Mouse (Mus musculus): ENCODE measurements around the gene Clybl.

Clybl gene

DNA sequence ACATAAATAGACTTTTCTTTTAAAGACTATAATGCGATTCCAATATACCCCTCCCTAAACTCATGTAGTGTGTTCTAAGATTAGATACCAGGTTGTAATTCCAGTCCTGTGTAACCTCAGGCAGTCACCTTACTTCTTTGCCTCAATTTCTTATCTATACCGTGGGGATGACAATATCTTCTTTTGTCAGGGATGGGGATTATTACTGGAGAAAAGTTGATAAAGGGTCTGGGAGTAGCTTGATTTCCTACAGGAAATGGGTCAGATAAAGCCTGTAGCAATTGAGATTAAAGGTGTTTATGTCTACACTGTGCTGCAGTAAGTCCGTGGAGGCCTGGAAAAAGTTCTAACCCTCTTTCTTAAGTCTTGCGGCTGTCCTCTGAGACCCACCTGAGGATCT is 131.8 kb downstream of the Clybl start:
- in situ Hi-C loops (cut with MboI), result no loop called here

DNA sequence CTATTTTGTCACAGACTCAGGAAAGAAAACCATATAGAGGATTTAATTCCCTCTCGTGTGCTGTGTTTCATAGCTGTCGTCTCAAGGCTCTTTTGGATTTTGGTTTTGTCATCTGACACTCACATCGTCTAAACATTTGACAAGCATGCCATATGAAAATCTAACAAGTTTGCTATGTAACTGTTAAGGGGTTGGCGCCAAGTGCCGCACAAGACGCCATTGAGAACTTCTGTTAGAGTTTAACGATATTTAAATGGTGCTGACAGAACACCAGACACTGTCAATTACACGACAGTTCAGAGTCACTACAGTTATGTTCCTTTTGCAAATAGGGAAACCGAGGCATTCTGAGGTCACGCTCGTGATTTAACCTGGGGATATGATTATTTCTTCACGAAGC is 134.2 kb downstream of the Clybl start:
- in situ Hi-C loops (cut with MboI), result no loop called here

DNA sequence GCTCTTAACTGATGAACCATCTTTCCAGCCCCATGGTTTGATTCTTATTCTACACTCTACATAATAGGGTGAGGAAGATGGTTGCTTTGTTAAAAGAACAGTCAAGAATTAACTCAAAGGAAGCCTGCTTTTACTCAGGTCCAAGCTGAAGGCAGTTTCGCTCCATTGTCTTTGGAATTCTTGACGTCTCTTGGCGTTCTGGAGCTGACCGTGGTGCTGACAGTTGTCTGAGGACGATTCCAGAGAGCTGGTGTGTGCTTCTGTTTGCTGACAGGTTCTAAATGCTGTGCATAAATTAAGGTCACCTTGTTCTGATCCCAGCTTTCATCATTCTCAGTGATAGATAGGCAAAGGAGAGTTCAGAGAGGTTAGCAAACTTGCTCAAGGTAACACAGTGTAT is 140.6 kb downstream of the Clybl start:
- in situ Hi-C loops (cut with MboI), result no loop called here

DNA sequence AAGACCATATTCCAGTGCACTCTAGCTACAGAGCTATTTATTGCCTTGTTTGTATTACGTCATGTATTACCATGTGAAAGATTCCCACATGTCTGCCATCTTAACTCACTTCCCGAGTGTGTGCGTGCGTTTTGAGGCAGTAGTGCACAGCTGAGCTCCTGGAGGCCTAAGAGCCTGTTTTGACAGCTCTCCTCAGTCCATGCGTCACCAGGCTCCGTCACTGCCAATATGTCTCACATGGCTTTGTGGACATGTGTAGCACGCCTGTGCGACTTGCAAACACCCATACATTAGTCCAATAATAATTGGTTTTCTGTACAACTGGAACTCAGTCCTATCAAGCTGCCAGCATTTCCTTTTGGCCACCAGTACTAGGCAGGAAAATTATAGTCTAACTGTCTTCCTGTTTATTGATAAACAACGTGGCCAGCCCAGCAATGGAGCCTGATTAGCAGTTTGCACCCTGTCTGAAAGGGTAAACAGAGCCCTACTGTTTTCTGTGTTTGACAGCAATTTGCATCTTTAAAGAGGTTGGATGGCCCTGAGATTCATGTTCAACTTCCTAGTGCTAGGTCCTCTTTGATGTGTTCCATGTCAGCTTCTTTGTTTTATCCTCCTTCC is 142.4 kb downstream of the Clybl start:
- in situ Hi-C loops (cut with MboI), result no loop called here

DNA sequence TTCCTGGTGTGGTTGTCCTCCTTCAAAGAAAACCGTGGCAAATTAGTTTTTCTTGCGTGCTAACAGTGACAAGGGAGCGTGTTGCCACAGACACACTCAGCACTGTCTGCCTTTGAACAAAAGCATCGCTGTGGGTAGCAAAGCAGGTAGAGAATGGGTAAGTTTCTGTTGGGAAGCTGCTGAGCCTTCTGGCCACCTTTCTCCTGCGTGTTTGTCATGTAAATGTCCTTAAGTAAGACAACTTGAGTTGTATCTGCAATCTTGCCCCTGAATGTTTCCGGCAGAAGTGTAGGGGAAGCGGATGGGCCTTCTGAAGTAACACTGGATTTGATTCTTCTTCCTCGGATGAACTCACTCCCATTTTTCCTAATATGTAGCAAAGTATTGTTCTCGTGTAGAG is 148.6 kb downstream of the Clybl start:
- in situ Hi-C loops (cut with MboI), result no loop called here

- in situ Hi-C loops (cut with MboI), result no loop called here
Observed at GRCm38 (mm10) chr14:122330716-122331115, 149.2 kb downstream of the Clybl start.

GRCm38 (mm10) chr14:122331635-122332460 is 150.3 kb downstream of the Clybl start:
- in situ Hi-C loops (cut with MboI), result no loop called here

- in situ Hi-C loops (cut with MboI), result no loop called here
Observed at GRCm38 (mm10) chr14:122336957-122337356, 155.5 kb downstream of the Clybl start.

DNA sequence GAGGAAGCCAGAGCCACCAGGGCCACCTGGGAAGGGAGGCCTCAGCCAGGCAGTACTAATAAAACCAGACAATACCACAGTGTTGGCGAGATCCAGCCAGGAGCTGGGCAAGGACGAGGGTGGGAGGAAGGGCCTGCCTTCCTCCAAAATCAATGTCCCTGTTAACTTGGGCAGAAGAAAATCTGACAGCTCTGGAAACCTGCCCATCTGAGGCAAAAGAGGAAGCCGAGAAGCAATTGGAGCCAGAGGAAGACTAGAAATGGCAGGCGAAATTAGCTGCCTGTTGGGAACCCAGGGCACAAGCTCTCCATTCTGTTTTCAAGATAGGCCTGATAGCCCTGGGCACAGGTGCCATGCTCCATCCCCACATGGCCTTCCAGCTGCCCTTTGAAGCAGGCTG is 157.3 kb downstream of the Clybl start:
- in situ Hi-C loops (cut with MboI), result no loop called here

GRCm38 (mm10) chr14:122340141-122340540 is 158.6 kb downstream of the Clybl start:
- in situ Hi-C loops (cut with MboI), result no loop called here

DNA sequence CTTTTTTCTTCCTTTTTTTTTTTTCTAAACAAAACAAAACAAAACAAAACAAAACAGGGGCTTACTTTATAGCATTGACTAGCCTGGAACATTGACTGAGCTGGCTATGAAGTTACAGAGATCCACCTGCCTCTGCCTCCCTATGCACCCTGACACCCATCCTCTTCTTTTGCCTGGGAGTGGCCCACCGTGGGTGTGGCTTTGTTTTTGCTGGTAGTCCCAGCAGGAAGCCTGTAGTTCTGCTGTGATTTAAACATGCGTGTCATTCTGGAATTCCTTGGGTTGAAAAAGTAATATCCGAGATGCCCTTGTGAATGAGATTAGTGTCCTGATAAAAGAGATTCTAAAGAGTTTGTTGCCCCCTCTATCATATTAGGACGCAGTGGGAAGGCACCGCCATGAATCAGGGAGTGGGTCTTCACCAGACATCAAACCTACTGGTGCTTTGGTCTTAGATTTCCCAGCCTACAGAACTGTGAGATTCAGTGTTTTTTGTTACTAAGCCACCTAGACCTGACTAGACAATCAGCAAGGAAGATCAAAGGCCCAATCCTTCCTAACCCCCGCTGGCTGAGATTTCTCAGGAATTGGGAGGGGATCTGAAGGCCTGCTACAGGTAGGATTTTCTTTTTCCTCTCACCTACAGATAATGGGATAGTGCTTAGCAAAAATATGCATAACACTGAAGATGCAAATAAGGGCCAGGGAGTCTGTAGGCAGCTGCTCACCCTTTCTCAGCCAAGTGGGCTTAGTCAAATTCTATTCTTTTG is 160.3 kb downstream of the Clybl start:
- in situ Hi-C loops (cut with MboI), result no loop called here

DNA sequence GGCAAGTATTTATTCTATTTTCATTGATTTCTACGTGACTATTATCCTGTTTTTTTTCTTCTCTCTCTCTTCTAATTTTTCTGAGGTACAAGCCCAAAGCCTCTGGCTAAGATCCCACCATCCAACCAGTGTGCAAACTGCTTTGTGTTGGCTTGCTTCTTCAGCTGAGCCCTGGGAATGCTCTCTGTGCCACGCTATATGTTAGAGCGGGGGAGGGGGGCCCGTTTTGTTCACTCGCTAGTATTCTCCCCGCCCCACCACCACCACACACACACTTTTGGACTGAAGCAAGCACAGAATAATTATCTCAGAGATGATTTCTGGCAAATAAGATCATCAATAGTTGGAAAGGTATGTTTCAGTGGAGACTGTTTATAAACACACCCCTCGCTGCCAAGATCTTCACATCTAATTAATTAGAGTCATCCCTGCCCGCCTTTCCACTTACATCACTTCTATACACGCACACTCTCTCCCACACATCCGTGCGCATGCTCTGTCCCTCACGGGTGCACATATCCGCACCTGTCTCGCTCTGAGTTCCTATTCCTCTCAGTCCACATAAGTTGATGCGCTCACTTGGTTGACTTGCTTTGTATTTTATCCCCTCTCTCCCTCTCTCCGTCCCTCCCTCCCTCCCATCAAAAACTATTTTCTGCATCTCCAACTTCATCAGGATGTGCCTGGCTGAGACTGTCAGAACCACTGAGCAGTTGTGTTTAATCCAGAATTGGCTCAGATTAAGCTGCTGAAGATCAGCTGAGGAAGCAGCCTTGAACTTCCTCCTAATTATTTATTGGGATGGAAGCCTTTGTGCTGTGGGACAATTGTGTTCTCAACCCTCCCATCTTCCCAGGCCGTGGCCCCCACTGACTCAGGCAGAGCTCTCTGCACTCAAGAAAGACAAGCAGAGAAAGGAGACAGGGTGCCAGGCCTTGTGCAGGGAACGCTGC is 163.0 kb downstream of the Clybl start:
- in situ Hi-C loops (cut with MboI), result no loop called here

DNA sequence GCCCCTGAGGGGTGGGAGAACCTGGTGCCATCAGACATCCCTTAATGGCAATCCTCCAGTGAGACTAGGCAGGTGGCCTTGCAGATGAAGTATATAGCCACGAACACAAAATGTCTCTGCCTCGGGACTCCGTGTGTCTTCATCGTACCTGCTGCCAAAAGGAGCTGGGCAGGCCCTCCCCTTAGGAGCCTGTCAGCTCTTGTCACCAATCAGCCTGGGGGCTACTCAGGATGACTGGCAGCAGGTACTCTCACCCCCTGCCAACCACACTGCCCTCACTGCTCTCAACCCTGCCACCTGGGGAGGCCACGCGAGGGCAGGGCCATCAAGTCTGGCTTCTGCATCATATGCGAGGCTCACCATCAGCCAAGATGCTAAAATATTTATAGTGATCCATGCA is 166.6 kb downstream of the Clybl start:
- in situ Hi-C loops (cut with MboI), result no loop called here

DNA sequence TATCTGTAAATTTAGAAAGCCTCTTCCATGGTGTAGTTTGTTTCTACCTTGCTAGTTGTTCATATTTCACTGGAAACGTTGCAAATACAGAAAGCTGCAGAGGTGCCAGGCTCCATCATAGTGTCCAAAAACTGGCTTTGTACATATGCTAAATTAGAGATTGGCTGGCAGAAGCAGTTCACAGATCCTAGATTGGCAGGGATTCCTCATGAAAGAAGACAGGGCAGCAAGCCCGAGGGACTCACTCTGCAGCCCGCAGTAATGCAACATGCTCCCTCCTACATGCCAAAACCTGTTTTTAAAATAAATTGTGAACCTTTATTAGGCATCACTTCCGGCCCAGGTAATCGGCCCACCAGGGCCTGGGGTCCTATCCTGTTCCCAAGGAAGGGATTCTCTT is 167.8 kb downstream of the Clybl start:
- in situ Hi-C loops (cut with MboI), result no loop called here

GRCm38 (mm10) chr14:122349761-122350160 is 168.3 kb downstream of the Clybl start:
- in situ Hi-C loops (cut with MboI), result no loop called here

DNA sequence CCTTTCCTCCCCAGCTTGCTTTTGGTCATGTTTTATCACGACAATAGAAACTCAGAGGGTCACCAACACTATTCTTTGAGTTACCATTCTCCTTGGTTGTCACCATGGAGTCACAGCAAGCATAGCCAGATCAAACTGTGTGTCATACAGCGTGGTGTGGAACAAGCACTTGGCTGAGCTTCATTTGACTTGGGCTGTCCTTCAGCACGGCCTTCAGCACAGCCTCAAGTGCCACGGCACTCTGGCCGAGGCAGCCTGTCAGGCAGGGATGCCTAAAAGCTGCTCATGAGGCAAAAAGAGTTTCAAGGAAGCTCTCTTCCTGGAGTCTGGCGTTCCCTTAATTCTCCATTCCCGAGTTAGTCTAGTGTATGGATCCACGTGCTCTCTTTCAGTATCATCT is 169.3 kb downstream of the Clybl start:
- in situ Hi-C loops (cut with MboI), result no loop called here

- in situ Hi-C loops (cut with MboI), result no loop called here
Observed at GRCm38 (mm10) chr14:122357316-122357715, 175.8 kb downstream of the Clybl start.

DNA sequence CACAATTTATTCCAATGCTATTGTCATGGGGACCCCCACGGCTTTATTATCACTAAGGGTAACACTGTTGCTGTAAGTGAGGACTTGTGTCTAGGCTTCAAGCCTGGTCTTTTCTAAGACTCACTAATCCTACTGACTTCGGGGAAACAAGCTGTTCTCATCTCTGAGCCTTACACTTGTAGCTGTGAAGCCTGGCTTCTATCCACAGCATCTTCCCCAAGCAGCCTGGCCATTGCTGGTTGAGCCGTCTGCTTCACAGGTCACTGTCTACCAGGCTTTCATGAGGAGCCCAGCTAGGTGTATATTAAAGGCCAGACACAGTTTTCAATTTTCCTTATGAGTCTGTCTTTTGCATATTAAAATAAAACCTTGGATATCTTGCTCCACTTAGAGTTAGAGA is 177.1 kb downstream of the Clybl start:
- in situ Hi-C loops (cut with MboI), result no loop called here

GRCm38 (mm10) chr14:122359136-122359905 is 177.8 kb downstream of the Clybl start:
- in situ Hi-C loops (cut with MboI), result no loop called here

DNA sequence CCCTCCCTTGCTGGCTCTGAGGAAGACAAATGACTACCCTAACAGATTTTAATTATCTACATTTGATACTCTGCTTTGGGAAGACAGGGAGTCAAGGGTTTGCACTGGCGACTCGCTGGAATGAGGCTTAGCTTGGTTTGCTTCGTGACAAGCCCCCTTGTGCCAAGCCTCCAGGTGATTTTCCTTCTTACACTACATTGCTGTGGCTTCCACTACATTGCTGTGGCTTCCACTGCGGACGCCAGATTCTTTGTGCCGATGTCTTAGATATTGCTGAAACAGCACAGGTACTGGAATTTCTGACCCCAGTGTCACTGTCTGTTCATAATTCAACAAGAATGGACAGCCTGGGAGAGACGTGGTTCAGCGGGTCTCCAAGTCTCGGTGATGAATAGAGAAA is 180.3 kb downstream of the Clybl start:
- in situ Hi-C loops (cut with MboI), result no loop called here

DNA sequence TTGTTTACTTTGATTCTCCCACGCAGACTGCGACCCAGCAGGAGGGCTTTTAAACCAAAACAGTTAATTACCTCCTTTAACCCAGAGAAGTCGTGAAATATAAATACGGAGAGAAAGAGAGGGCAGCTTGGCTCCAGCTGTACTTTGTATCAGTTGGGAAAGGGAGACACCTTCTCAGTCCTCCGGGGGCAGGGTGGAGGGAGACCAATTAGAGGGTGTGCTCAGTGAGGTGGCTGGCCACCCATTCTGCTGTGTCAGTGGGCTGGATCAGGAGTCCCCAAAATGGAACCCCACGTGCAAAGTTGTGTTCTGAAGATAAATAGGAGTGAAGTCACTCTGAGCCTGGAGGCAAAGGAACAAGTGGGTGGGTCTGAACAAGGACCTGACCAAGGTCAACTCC is 181.7 kb downstream of the Clybl start:
- in situ Hi-C loops (cut with MboI), result no loop called here

All from mature B cell (primary cell).